Mouse (Mus musculus): ENCODE data around the gene Polr3h.
A peak's percentile ranks its signal among the peaks of the same experiment; 100 is the strongest.

The Polr3h gene

GRCm38 (mm10) chr15:81872262-81873136, 53.5 kb downstream of the Polr3h start, which contains the start of gene Aco2:
Gene Aco2, plus strand, starts transcription at chr15:81872309.
- DNase-seq (ENCODE audit: low spot score in 2 of 2), result peak; percentile 99 to 100

GRCm38 (mm10) chr15:81871604-81872261, 54.3 kb downstream of the Polr3h start, which contains the start of gene Phf5a:
Gene Phf5a, minus strand, starts transcription at chr15:81871911.
- DNase-seq (ENCODE audit: low spot score in 2 of 2), result peak; percentile 73 to 75

- no peak for DNase-seq (ENCODE audit: low spot score in 2 of 2)
These were observed 56.1 kb downstream of the Polr3h start for GRCm38 (mm10) chr15:81869985-81870384.

- DNase-seq (ENCODE audit: low spot score in 2 of 2), result no peak
These were observed 61.8 kb downstream of the Polr3h start for GRCm38 (mm10) chr15:81864238-81864637.

GRCm38 (mm10) chr15:81860471-81861135, 65.4 kb downstream of the Polr3h start:
- no peak for DNase-seq (ENCODE audit: low spot score in 2 of 2)

GRCm38 (mm10) chr15:81859330-81860255, 66.4 kb downstream of the Polr3h start:
- peak; percentile 74 to 88 for DNase-seq (ENCODE audit: low spot score in 2 of 2)

- peak; percentile 62 to 72 for DNase-seq (ENCODE audit: low spot score in 2 of 2)
These were observed 67.3 kb downstream of the Polr3h start, which contains the start of gene Tob2 for GRCm38 (mm10) chr15:81858517-81859329. Gene Tob2, minus strand, starts transcription at chr15:81858796.

- DNase-seq (ENCODE audit: low spot score in 2 of 2), result peak; percentile 88 to 94
These were observed 67.9 kb downstream of the Polr3h start for GRCm38 (mm10) chr15:81858138-81858516.

GRCm38 (mm10) chr15:81857724-81858116, 68.3 kb downstream of the Polr3h start:
- no peak for DNase-seq (ENCODE audit: low spot score in 2 of 2)

GRCm38 (mm10) chr15:81856938-81857723, 68.9 kb downstream of the Polr3h start:
- DNase-seq (ENCODE audit: low spot score in 2 of 2), result no peak

GRCm38 (mm10) chr15:81856030-81856790, 69.8 kb downstream of the Polr3h start:
- peak; percentile 76 to 78 for DNase-seq (ENCODE audit: low spot score in 2 of 2)

GRCm38 (mm10) chr15:81853081-81853480, 73.0 kb downstream of the Polr3h start:
- no peak for DNase-seq (ENCODE audit: low spot score in 2 of 2)

GRCm38 (mm10) chr15:81852411-81853000, 73.5 kb downstream of the Polr3h start:
- DNase-seq (ENCODE audit: low spot score in 2 of 2), result no peak

- DNase-seq (ENCODE audit: low spot score in 2 of 2), result no peak
These were observed 74.7 kb downstream of the Polr3h start for GRCm38 (mm10) chr15:81851375-81851774.

GRCm38 (mm10) chr15:81850718-81851117, 75.3 kb downstream of the Polr3h start:
- DNase-seq (ENCODE audit: low spot score in 2 of 2), result no peak

GRCm38 (mm10) chr15:81849104-81849503, 76.9 kb downstream of the Polr3h start:
- no peak for DNase-seq (ENCODE audit: low spot score in 2 of 2)

GRCm38 (mm10) chr15:81848301-81848700, 77.7 kb downstream of the Polr3h start:
- DNase-seq (ENCODE audit: low spot score in 2 of 2), result no peak

- no peak for DNase-seq (ENCODE audit: low spot score in 2 of 2)
These were observed 78.2 kb downstream of the Polr3h start for GRCm38 (mm10) chr15:81847861-81848260.
